Mouse (Mus musculus): ENCODE measurements around the gene Dhodh. TPM values are rescaled to one million over a fixed set of nuclear protein-coding genes. Genes with fewer than 3 reads are reported as not detected.

The Dhodh gene
- total and polyA plus RNA-seq, 3 experiments: 13.4 to 16.8 (median 13.8) TPM

GRCm38 (mm10) chr8:109614243-109615210, 6.1 kb upstream of the Dhodh start, which contains the start of gene Pkd1l3:
TSS of gene Pkd1l3 (plus strand) at chr8:109614517.
- no peak within 1 kb of the TSS; the same call in 1 of the 2 replicates for H3K9ac ChIP-seq (ENCODE audit: low read depth, low read length)
- H3K36me3 ChIP-seq (ENCODE audit: control insufficient read depth, insufficient read depth, low read length): no peaks in the 10 kb centered on the region
- H3K27ac ChIP-seq: no peak within 1 kb of the TSS
- TF ChIP-seq POLR2A (IDR thresholded peaks at IDR 0.05; ENCODE audit: insufficient read depth, low read depth, low read length) (no peak), EP300 (IDR thresholded peaks at IDR 0.05; ENCODE audit: insufficient read depth, low read depth, low read length) (no peak), CTCF (IDR thresholded peaks at IDR 0.05) (peak; percentile 31; the same call in 1 of the 2 replicates)
- 29% methylated on average over 27 of the region's 27 CpGs for WGBS
- no peak for DNase-seq
- H3K27me3 ChIP-seq (ENCODE audit: control insufficient read depth, insufficient read depth, low read length): no peaks in the 10 kb centered on the region
- H3K79me2 ChIP-seq (replicated peaks; ENCODE audit: control insufficient read depth, insufficient read depth, low read length): no peaks in the 10 kb centered on the region
- no peaks in the 10 kb centered on the region for H3K4me1 ChIP-seq (ENCODE audit: control insufficient read depth, insufficient read depth, low read length)
- intact Hi-C loops (cut with DNase I): no loop called here
- H3K4me3 ChIP-seq: peak within 1 kb of the TSS; percentile 22; the same call in 1 of the 2 replicates

- TF ChIP-seq POLR2A (IDR thresholded peaks at IDR 0.05; ENCODE audit: insufficient read depth, low read depth, low read length) (no peak), EP300 (IDR thresholded peaks at IDR 0.05; ENCODE audit: insufficient read depth, low read depth, low read length) (no peak), CTCF (IDR thresholded peaks at IDR 0.05) (no peak)
- 2% methylated on average over 5 of the region's 5 CpGs for WGBS
- H3K9ac ChIP-seq (ENCODE audit: low read depth, low read length): no peak overlapping the region
- H3K4me1 ChIP-seq (ENCODE audit: control insufficient read depth, insufficient read depth, low read length): peaks cover 5% of the 10 kb centered on the region
- peak overlapping the region; percentile 90 for H3K27ac ChIP-seq
- H3K4me3 ChIP-seq: peak overlapping the region; percentile 69
- H3K27me3 ChIP-seq (ENCODE audit: control insufficient read depth, insufficient read depth, low read length): no peaks in the 10 kb centered on the region
- intact Hi-C loops (cut with DNase I): loop anchor here (5.0 kb wide), 2 partner anchors 83 to 173 kb away; partner anchors contain the start of gene Ist1
- no peak for DNase-seq
- H3K36me3 ChIP-seq (ENCODE audit: control insufficient read depth, insufficient read depth, low read length): no peaks in the 10 kb centered on the region
- no peaks in the 10 kb centered on the region for H3K79me2 ChIP-seq (replicated peaks; ENCODE audit: control insufficient read depth, insufficient read depth, low read length)
Observed at GRCm38 (mm10) chr8:109609153-109609502, 655 bp upstream of the Dhodh start.

DNA sequence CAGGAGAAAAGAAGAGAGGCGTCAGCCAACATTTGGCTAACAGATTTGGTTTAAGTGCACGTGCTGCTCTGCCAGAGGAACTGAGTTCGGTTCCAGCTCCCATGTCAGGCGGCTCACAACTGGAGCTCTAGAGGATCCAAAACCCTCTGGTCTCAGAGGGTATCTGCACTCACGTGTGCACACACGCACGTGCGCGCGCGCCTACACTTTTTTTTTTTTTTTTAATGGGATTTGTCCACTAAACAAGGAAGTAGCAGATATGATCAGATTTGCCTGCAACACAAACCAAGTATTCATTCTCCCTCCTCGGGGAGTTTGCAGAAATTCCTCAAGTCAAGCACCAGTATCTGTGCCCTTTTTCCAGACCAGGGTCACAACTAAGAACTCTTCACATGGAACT, 823 bp downstream of the Dhodh start:
- WGBS: 7% methylated on average over 12 of the region's 12 CpGs
- H3K9ac ChIP-seq (ENCODE audit: low read depth, low read length): peak overlapping the region; percentile 73
- H3K4me3 ChIP-seq: peak overlapping the region; percentile 69
- peaks cover 5% of the 10 kb centered on the region for H3K4me1 ChIP-seq (ENCODE audit: control insufficient read depth, insufficient read depth, low read length)
- H3K27me3 ChIP-seq (ENCODE audit: control insufficient read depth, insufficient read depth, low read length): no peaks in the 10 kb centered on the region
- intact Hi-C loops (cut with DNase I): loop anchor here (1.0 to 5.0 kb wide), 3 partner anchors 41 to 175 kb away; partner anchors contain the start of gene Ist1
- peak overlapping the region; percentile 90 for H3K27ac ChIP-seq
- no peaks in the 10 kb centered on the region for H3K36me3 ChIP-seq (ENCODE audit: control insufficient read depth, insufficient read depth, low read length)
- no peak for DNase-seq
- no peak for TF ChIP-seq CTCF (IDR thresholded peaks at IDR 0.05)
- TF ChIP-seq EP300 (IDR thresholded peaks at IDR 0.05; ENCODE audit: insufficient read depth, low read depth, low read length): no peak
- no peaks in the 10 kb centered on the region for H3K79me2 ChIP-seq (replicated peaks; ENCODE audit: control insufficient read depth, insufficient read depth, low read length)

DNA sequence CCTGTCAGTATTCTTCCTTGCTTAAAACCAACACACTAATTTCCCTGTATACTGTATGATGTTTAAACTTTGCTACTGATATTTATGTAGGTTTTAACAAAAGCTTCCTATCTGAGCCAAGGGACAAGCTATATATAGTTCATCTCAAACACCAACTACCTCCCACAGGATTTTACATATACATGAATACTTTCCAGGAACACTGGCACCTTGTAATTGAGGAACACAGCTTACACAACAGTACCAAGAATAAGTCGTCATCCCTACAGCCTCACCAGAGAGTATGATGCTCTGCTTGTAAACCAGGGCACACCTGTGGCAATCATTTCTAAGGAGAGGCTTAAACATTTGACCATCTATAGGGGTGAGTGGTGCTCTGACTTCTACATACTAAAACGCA, 1.7 kb downstream of the Dhodh start:
- Histone ChIP-seq H3K27ac (no peak overlapping the region), H3K4me1 (ENCODE audit: control insufficient read depth, insufficient read depth, low read length) (peaks cover 5% of the 10 kb centered on the region), H3K79me2 (replicated peaks; ENCODE audit: control insufficient read depth, insufficient read depth, low read length) (no peaks in the 10 kb centered on the region), H3K4me3 (no peak overlapping the region), H3K27me3 (ENCODE audit: control insufficient read depth, insufficient read depth, low read length) (no peaks in the 10 kb centered on the region), H3K36me3 (ENCODE audit: control insufficient read depth, insufficient read depth, low read length) (no peaks in the 10 kb centered on the region), H3K9ac (ENCODE audit: low read depth, low read length) (no peak overlapping the region)
- WGBS: 82% methylated on average over 2 of the region's 2 CpGs
- TF ChIP-seq CTCF (IDR thresholded peaks at IDR 0.05) (no peak), EP300 (IDR thresholded peaks at IDR 0.05; ENCODE audit: insufficient read depth, low read depth, low read length) (no peak), POLR2A (IDR thresholded peaks at IDR 0.05; ENCODE audit: insufficient read depth, low read depth, low read length) (no peak)
- intact Hi-C loops (cut with DNase I): loop anchor here (5.0 kb wide), 2 partner anchors 86 to 176 kb away; partner anchors contain the start of gene Ist1
- DNase-seq: no peak

- Histone ChIP-seq H3K9ac (ENCODE audit: low read depth, low read length) (no peak overlapping the region), H3K27ac (no peak overlapping the region), H3K79me2 (replicated peaks; ENCODE audit: control insufficient read depth, insufficient read depth, low read length) (no peaks in the 10 kb centered on the region), H3K4me3 (no peak overlapping the region), H3K4me1 (ENCODE audit: control insufficient read depth, insufficient read depth, low read length) (no peaks in the 10 kb centered on the region), H3K36me3 (ENCODE audit: control insufficient read depth, insufficient read depth, low read length) (no peaks in the 10 kb centered on the region), H3K27me3 (ENCODE audit: control insufficient read depth, insufficient read depth, low read length) (no peaks in the 10 kb centered on the region)
- peak; percentile 24 to 64 for DNase-seq
- no peak for TF ChIP-seq POLR2A (IDR thresholded peaks at IDR 0.05; ENCODE audit: insufficient read depth, low read depth, low read length)
- no peak for TF ChIP-seq EP300 (IDR thresholded peaks at IDR 0.05; ENCODE audit: insufficient read depth, low read depth, low read length)
- TF ChIP-seq CTCF (IDR thresholded peaks at IDR 0.05): peak; percentile 89
- 51% methylated on average over 8 of the region's 8 CpGs for WGBS
- intact Hi-C loops (cut with DNase I): no loop called here
Observed at GRCm38 (mm10) chr8:109595854-109596253, 12.6 kb downstream of the Dhodh start.
